Mouse (Mus musculus) heart, postnatal 0 days (tissue): ENCODE measurements around the gene Crtap. TPM values are rescaled to one million over a fixed set of nuclear protein-coding genes. Genes with fewer than 3 reads are reported as not detected.

Experiments
- ATAC-seq: fragments of 200-750 bp; cut with Nextera tagmentation; 2 replicates; pipeline ENCODE4 v1.8.0; 2017; ENCODE audit warnings: low read depth, moderate number of reproducible peaks, moderate library complexity; ENCODE audit not compliant: insufficient read depth
- DNase-seq: peaks from one replicate; pipeline ENCODE4 v3.0.0-alpha.2; 2016; ENCODE audit warnings: low spot score
- H3K27ac ChIP-seq: fragments of 300-500 bp; sonication (generic); 2 replicates; pipeline ENCODE4 v1.5.1; 2014; ENCODE audit warnings: low read depth, mild to moderate bottlenecking
- H3K27me3 ChIP-seq: fragments of 300-500 bp; sonication (generic); 2 replicates; pipeline ENCODE4 v1.6.1; 2014; ENCODE audit warnings: low read length, mixed read lengths; ENCODE audit not compliant: control insufficient read depth, insufficient read depth
- H3K36me3 ChIP-seq: fragments of 300-500 bp; sonication (generic); replicated peaks from 2 replicates; pipeline ENCODE4 v1.6.1; 2014; ENCODE audit warnings: low read length, mixed read lengths; ENCODE audit not compliant: control insufficient read depth, insufficient read depth
- H3K4me1 ChIP-seq: fragments of 300-500 bp; sonication (generic); 2 replicates; pipeline ENCODE4 v1.6.1; 2014; ENCODE audit warnings: antibody characterized with exemption; ENCODE audit not compliant: control insufficient read depth, insufficient read depth
- H3K4me2 ChIP-seq: fragments of 300-500 bp; sonication (generic); 2 replicates; pipeline ENCODE4 v1.6.1; 2014; ENCODE audit warnings: low read depth, mild to moderate bottlenecking, low read length, moderate library complexity
- H3K4me3 ChIP-seq: fragments of 300-500 bp; sonication (generic); 2 replicates; pipeline ENCODE4 v1.5.1; 2014; ENCODE audit warnings: low read depth, low read length
- H3K9ac ChIP-seq: fragments of 300-500 bp; sonication (generic); replicated peaks from 2 replicates; pipeline ENCODE4 v1.6.1; 2014; ENCODE audit warnings: low read depth, low read length, mixed read lengths
- H3K9me3 ChIP-seq: fragments of 300-500 bp; sonication (generic); replicated peaks from 2 replicates; pipeline ENCODE4 v1.6.1; 2016; ENCODE audit warnings: low read length; ENCODE audit not compliant: control insufficient read depth
- CTCF ChIP-seq: IDR thresholded peaks from 2 replicates; pipeline ENCODE4 v1.5.1; 2016; ENCODE audit warnings: antibody characterized with exemption, control low read depth, low read depth
- EP300 ChIP-seq: IDR thresholded peaks from 2 replicates; pipeline ENCODE4 v1.6.1; 2016; ENCODE audit warnings: antibody characterized with exemption, low read depth
- WGBS: fragments of 180-500 bp; shearing (Covaris S2); extraction: QIAGEN DNeasy Blood & Tissue Kit; methylation state at CpG from one replicate; pipeline ENCODE4 v1.1.7; 2014; 5-methylcytosine and 5-hydroxymethylcytosine counted together
- polyA plus RNA-seq: library from polyadenylated mRNA; unstranded; fragments of >200 nt; fragmentation: Nextera tagmentation; extraction: Ambion mirVana; gene quantifications from 2 replicates; pipeline ENCODE4 v1.2.1, GENCODE M21; 2015
- total RNA-seq: library from RNA; depleted of rRNA; stranded (reverse); fragments of >200 nt; gene quantifications from 2 replicates; pipeline ENCODE4 v1.2.3, GENCODE M21; 2014; ENCODE audit warnings: low replicate concordance; rRNA removed

Gene Crtap
- total RNA-seq (63.1 and 65.0 TPM in 2 replicates), polyA plus RNA-seq (75.8 and 80.6 TPM in 2 replicates)

GRCm38 (mm10) chr9:114389905-114390748 lies at the start of gene Crtap:
Crtap (minus strand) TSS chr9:114390675.
- no peak for TF ChIP-seq CTCF
- no peak for TF ChIP-seq EP300
- Histone ChIP-seq H3K9me3 (no peaks in the 10 kb centered on the region), H3K4me3 (peak within 1 kb of the TSS; percentile 79), H3K27me3 (no peaks in the 10 kb centered on the region), H3K9ac (peak within 1 kb of the TSS; percentile 69), H3K27ac (peak within 1 kb of the TSS; percentile 87), H3K4me2 (peak within 1 kb of the TSS; percentile 92), H3K36me3 (peaks cover 8% of the 10 kb centered on the region; the same call in 1 of the 2 replicates), H3K4me1 (peaks cover 10% of the 10 kb centered on the region; the same call in 1 of the 2 replicates)
- DNase-seq (peak; percentile 46), ATAC-seq (peak; percentile 71)
- 1% methylated on average over 91 of the region's 96 CpGs for WGBS

GRCm38 (mm10) chr9:114435668-114436067 lies 45.2 kb upstream of the Crtap start:
- Histone ChIP-seq H3K9ac (no peak overlapping the region), H3K36me3 (peaks cover 23% of the 10 kb centered on the region; the same call in 1 of the 2 replicates), H3K27me3 (no peaks in the 10 kb centered on the region), H3K4me2 (no peak overlapping the region), H3K4me3 (no peak overlapping the region), H3K4me1 (no peaks in the 10 kb centered on the region), H3K27ac (no peak overlapping the region), H3K9me3 (no peaks in the 10 kb centered on the region)
- no peak for ATAC-seq
- WGBS: 69% methylated on average over 2 of the region's 2 CpGs
- TF ChIP-seq EP300: no peak
- TF ChIP-seq CTCF: no peak
- DNase-seq: no peak

- Histone ChIP-seq H3K4me2 (no peak overlapping the region), H3K4me1 (no peaks in the 10 kb centered on the region), H3K9me3 (0 out of 2 replicates have a peak, but pooled peaks cover 6% of the 10 kb centered on the region), H3K27ac (no peak overlapping the region), H3K27me3 (no peaks in the 10 kb centered on the region), H3K36me3 (peaks cover 26% of the 10 kb centered on the region), H3K4me3 (no peak overlapping the region), H3K9ac (no peak overlapping the region)
- 84% methylated on average over 12 of the region's 12 CpGs for WGBS
- ATAC-seq: no peak
- no peak for DNase-seq
- no peak for TF ChIP-seq EP300
- no peak for TF ChIP-seq CTCF
Measured at GRCm38 (mm10) chr9:114428103-114428834, 37.8 kb upstream of the Crtap start.

- no peak overlapping the region for H3K9ac ChIP-seq
- ATAC-seq (no peak), DNase-seq (no peak)
- 90% methylated on average over 8 of the region's 8 CpGs for WGBS
- H3K36me3 ChIP-seq: peaks cover 26% of the 10 kb centered on the region
- H3K27ac ChIP-seq: no peak overlapping the region
- H3K4me3 ChIP-seq: no peak overlapping the region
- H3K9me3 ChIP-seq: 0 out of 2 replicates have a peak, but pooled peaks cover 6% of the 10 kb centered on the region
- H3K27me3 ChIP-seq: no peaks in the 10 kb centered on the region
- TF ChIP-seq EP300: no peak
- no peak for TF ChIP-seq CTCF
- no peak overlapping the region for H3K4me2 ChIP-seq
- no peaks in the 10 kb centered on the region for H3K4me1 ChIP-seq
Measured at GRCm38 (mm10) chr9:114427425-114427824, 37.0 kb upstream of the Crtap start.

- H3K9me3 ChIP-seq: 0 out of 2 replicates have a peak, but pooled peaks cover 6% of the 10 kb centered on the region
- H3K27ac ChIP-seq: no peak overlapping the region
- ATAC-seq (no peak), DNase-seq (no peak)
- H3K36me3 ChIP-seq: peaks cover 22% of the 10 kb centered on the region
- no peaks in the 10 kb centered on the region for H3K27me3 ChIP-seq
- H3K4me2 ChIP-seq: no peak overlapping the region
- no peak for TF ChIP-seq CTCF
- no peak for TF ChIP-seq EP300
- no peak overlapping the region for H3K4me3 ChIP-seq
- no peaks in the 10 kb centered on the region for H3K4me1 ChIP-seq
- 65% methylated on average over 5 of the region's 5 CpGs for WGBS
- H3K9ac ChIP-seq: no peak overlapping the region
Measured at GRCm38 (mm10) chr9:114426201-114426600, 35.7 kb upstream of the Crtap start.
